Mouse (Mus musculus) T-helper 1 cell (primary cell): ENCODE data around the gene Zfp385b.
"Not testable (repeated sequence)": the region's sequence is repeated elsewhere in the genome, so short reads cannot be mapped to it uniquely, and the experiment has no call there.

Experiments
- in situ Hi-C: fragments of 300-600 bp; cut with MboI, MseI; formaldehyde crosslinking; loops from one replicate; pipeline ENCODE4 v1.15.1; 2025; ENCODE audit warnings: high pct_unique_total_duplicates

The Zfp385b gene

DNA sequence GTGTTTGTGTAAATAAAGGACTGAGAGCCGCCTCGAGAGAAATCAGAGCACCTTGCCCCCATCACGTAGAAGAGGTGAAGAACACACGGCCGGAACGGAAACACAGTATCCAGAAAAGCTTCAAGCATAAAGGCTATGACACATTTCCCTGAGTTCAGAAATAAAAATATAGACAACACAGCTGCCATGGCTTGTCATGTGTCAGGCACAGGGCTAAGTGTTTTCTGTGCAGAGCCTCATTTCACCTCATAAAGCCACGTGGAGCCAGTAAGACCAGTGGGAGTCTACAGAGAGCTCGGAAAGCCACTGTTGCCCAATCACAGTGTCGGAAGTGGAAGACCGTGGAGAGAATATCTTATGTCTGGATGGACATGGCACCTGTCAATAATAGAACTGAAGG lies 358.0 kb downstream of the Zfp385b start:
- in situ Hi-C loops, result no loop called here

DNA sequence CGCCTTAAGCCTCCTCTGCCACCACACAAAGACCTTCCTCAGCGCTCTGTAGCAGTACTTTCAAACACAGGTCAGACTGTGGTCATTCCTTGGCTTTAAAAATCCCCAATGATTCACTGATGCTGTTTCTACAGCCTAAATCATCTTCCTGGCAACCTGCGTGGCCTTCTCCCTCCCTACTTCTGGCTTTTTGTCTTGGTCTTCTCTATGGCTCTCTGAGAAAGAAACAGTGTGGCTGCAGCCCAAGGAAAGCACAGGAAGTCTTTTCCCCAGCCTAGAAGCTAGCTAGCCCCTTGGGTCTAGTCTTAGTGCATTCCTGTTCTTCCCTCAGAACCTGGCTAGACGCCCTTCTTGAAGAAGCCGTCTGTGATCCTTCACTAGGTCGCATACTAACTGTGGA lies 359.4 kb downstream of the Zfp385b start:
- in situ Hi-C loops, result no loop called here

DNA sequence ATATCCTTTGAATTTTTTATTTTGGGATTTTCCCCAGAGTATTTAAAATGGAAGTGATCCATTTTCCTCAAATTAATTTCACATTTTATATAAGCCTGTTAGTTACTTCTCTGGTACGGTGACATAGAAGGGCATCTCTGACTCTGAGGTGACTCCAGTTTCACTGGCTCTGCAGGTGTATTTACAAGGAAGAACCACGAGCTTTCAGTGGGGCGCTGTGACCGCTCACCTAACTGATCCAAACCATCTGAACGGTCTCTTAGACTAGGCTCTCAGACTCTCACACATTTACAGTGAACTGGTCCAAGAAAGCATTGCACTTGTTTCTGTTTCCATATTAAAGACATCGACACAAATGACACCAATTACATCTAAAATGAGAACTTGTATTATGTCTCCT lies 361.0 kb downstream of the Zfp385b start:
- in situ Hi-C loops, result no loop called here

DNA sequence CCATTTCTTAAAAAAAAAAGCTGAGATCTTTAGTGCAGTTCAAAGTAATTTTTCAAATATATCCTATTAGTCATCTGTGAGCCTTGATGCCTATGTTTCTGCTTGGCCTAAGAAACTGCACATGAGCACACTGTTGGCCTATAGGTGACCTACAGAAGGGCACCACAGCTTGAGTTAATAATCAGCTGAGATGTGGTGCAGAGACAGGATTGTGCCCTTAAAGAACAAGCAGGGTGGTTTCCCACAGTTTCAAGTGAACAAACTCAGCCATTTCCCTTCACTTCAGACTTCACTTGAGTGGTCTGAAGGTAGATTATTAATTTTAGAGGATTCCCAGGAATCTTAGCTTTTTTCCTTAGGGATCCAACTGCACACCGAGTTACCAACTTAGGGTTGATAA lies 362.3 kb downstream of the Zfp385b start:
- in situ Hi-C loops, result no loop called here

DNA sequence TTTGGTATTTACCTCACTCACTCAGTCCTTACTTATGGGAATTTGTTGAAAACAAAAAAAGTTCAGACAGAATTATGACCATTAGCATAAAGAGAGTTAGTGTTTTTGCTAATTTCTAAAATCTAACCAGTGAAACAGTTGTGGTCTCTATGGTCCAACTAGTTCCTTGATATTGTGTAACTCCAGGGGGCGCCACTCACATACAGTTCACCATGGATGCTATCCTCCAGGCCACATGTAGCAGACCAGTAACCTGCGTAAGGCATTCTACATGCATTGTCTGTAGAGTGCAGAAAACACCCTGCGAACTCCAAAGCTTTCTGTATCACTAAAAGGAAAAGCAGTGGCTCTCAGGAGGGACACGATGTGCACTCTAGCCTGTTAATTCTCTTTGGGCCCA lies 362.8 kb downstream of the Zfp385b start:
- in situ Hi-C loops, result no loop called here

DNA sequence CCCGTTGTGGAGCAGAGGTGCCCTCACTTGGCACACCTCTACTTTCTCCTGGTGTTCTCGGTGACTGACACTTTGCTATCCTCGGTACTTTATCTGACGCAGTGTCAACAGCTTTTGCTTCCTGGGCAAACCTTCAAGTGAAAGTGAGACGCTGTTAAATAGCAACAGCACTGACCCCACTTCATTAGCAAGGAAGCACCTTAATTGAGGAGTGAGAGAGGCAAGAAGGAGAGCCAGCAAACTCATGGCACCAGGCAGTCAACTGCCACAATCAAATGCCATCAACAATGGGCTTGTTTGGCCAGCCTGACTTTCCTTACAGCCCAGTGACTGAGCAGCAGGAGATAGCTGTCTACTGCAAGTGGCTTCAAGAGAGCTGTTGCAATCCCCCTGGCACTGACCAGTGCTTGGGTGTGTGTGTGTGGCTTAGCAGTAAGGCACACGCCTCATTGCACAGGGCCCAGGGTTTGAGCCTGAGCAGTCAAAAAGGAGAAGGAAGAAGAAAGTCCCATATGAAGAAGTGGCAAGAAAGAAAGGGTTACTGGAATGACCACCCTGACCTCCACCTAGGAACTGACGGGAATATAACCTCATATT lies 365.0 kb downstream of the Zfp385b start:
- in situ Hi-C loops, result no loop called here

DNA sequence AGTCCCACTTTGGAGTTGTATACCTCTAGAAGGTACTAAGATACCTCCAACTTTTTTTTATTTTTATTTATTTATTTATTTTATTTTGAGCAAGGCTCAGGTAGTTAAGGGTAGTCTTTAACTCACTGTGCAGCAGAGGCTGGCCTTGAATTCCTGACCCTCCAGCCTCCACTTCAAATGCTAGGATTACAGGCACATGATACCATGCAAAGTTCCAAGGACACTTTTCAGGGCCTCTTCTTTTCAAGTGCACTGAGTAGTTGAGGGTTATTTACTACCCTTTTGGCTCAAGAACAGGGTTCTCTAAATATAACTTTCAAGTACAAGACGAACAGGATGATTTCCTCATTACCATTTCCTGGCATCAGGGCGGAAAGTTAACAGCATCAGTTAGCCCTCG lies 365.7 kb downstream of the Zfp385b start:
- in situ Hi-C loops, result no loop called here

DNA sequence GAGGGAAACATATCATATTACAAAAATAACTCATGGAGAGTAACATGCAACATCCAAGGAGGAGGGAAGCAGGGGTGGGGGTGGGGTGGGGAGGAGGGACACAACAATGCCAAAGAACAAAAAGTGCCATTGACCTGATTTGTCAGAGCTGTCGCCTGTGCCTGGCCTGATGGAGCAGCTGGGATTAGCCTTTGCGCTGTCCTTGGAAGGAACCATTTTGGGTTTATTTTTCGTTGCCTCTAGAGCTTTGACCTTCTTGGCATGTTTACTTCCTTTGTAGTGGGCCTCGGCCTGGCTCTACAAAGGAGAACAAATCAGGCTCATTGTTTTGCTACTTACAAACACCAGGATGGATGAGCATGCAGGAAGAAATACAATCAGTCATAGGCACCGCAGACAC lies 369.4 kb downstream of the Zfp385b start:
- in situ Hi-C loops, result not testable (repeated sequence)

DNA sequence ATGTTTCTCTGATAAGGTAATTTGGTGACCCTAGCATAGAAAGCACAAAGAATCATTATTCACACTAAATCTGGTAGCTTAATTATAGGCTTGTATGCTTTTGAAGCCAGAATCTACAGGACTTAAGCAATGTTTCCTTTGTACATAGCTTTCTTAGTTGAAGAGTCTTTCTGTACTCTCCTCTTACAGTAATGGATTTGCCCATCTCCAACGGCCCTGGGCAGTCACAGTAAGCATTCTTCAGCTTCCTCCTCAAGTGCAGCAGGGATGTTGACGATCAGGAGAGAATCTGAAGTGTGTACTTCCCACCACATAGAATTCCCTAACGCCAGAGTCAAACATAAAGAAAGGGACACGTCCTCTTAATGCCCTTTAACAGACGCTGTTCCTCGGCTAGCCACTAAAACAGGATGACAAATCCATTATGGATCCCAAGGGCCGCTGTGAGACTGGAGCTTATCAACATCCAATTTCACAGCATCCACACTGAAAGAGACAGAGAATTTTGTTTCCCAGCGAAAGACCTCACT lies 370.4 kb downstream of the Zfp385b start:
- in situ Hi-C loops, result no loop called here

DNA sequence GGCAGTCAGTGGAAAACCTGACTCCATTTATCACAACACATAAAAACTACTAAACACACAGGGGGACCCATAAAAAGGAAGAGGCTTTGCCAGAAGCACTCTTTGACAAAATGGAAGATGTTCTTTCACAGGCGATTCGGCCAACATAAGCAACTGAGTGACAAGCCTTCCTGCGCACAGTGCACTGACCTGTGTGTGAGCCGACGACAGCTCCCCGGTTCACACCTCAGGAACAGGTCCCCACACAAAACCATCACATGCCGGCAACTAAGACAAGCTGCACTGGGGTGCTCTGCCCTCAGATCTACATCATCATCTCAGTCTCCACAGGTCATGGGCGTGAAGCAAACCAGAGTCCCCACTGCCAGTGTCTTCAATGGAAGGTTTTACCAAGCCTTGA lies 375.2 kb downstream of the Zfp385b start:
- in situ Hi-C loops, result no loop called here

DNA sequence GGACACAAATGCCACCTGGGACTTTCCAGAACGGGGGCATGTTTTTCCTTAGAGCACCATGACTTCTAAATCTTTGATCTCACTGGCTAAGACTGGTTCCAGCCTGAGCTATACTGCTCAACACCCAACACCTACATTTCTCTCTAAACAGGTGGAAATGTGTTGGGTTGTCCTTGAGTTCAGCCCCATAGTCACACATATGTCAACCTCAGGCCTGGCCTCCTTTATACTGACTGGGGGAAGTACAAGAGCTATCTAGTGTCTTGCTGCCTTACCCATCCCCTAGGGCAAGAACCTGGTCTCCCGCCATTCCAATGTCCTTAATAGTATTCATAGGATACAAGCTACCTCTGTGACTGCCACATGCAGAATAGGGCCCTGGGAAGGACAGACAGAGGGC lies 378.8 kb downstream of the Zfp385b start:
- in situ Hi-C loops, result no loop called here

DNA sequence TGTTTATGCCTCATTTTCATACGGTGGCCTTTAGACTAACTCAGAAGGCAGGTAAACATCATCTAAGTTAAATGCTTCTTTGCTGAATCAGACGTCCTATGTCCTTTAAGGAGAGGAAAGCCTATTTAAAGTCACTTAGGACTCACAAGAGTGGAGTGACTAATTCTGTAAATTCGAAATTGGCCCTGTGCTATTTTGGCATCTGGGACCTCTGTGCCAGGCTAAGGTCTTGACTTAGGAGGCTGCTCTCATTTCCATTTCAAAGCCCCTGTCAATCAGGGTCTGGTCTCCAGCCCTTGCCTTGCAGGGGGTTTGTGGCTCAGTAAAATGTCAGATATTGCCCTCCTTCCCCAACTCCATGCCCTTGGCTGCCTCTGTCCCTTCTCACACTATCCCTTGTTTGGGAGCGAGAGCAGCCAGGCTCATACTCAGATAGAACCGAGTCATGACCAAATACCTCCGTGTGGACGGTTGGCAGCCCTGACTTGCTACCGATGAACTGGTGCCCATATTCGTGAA lies 383.1 kb downstream of the Zfp385b start:
- in situ Hi-C loops, result no loop called here

DNA sequence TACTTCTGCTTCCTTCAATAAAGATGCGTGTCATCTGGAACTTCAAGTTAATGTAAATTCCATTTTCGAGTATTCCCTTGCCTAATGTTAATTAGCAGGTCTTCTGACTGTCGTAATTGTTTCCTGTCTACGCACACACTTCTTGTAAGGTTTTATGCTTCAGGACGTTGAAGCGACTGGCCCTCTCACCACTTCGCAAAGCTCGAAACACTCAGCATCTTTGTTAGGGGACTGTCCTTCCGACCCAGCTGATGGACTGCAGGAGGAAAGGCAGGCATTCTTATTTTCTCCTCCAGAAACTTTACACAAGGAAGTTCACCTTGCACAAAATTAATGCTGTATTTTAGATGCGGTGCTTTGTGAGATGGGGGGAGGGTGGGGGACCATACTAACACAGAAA lies 400.0 kb downstream of the Zfp385b start:
- in situ Hi-C loops, result no loop called here

DNA sequence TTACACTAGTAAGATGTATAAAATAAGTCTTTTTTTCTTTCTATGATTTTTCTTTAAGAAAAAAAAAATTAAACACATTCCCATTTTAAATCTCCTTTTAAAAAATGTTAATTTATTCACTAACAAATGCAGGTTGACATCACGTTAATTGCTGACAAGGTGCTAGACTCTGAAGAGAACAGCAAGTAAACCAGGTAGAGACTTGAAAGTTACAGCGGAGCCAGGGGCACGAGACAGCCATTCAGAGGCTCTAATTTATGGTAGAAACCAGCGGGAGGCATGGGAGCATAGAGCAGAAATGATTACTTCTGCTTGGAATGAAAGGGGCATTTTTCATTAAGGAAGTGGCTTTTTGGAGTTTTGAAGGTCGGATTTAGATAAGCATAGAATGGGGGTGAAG lies 401.4 kb downstream of the Zfp385b start:
- in situ Hi-C loops, result no loop called here

DNA sequence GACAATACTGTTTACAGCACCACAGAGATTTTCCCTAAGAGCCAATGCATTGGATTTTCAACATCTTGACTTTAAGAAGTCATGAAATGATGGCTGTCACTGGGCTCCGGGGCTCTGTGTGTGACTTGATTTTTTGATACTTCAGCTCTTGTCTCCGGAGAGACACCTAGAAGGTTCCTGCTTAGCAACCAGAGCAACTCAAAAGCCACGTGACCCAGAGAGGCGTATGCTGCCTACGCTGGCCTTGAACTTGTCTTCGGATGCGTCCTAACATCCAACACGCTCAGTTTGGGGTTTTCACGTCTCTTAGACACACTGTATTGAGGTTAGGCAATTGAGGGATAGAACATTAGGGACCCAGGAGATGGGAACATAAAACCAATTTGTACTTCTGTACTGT lies 407.3 kb downstream of the Zfp385b start:
- in situ Hi-C loops, result no loop called here

DNA sequence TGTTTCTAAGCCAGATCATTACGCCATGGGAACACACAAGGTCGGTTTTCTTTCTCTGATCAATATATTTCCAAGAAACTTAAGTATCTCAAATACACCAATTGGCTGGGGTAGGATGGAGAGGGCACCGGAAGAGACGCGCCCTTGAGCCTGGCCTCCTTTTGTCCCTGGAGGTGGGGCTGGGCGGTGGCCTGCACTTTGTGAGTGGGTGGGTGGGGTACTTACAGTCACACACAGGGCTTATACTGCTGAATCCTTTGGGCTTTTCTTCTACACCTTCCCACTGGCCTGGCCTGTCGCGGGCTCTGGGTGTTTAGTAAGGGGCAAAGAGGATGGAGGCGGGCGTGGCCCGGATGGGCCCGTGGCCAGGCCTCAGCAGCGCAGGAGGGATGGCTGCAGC lies 407.8 kb downstream of the Zfp385b start:
- in situ Hi-C loops, result no loop called here

DNA sequence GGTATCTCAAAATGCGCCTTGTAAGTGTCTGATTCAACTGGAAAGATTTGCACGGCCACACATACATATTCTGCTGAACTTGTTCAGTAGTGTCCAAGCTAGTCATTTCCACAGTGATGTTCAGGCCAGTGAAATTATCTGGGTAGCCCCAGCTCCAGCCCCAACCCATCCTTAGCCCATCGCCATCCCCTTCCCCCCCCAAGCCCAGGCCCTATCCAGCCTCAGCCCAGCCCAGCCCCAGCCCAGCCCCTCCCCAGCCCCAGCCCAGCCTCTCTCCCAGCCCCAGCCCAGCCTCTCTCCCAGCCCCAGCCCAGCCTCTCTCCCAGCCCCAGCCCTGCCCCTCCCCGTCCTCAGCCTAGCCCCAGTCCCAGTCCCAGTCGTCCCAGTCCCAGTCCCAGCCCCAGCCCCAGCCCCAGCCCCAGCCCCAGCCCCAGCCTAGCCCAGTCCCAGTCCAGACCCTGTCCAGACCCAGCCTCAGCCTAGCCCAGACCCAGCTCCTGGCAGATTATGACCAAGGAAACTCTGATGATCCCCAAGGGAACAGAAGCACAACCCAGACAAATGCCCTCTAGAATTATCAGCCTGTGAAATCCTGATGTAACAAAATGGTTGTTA lies 409.8 kb downstream of the Zfp385b start:
- in situ Hi-C loops, result no loop called here

DNA sequence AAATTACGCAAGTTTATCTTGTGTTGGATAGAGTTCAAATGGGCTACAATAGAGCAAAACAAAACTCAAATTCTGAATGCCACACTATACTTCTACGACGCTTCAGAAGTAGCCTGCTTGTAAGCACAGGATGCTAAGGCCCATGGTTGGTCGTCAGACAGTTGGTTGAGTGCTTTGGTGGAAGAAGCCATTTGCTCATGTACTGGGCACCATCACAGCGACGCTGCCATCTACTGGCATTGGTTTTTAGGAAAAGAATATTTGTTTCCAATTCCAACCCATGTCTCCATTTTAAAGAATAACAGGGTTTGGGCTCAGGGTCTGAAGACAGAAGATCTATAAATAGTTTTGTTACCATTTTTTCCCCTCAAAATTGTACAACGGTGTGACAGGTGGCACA lies 410.5 kb downstream of the Zfp385b start:
- in situ Hi-C loops, result no loop called here

DNA sequence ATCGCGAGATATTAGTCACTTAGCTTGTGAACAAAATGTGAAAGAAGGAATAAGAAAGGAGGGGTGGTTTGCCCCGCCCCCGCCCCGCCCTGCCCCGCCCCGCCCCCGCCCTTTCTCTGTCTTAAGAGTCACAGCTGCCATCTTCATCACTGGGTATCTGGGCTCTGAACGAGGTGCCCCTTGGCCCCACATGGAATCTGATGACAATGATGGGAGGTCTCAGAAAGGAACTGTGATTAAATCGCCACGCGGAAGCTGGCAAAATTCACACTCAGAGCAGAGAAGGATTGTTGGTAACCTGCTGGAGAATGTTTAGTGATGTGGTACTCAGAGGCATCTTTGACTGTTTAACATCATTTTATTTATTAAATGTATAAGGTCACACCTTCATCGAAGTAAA lies 417.1 kb downstream of the Zfp385b start:
- in situ Hi-C loops, result no loop called here

DNA sequence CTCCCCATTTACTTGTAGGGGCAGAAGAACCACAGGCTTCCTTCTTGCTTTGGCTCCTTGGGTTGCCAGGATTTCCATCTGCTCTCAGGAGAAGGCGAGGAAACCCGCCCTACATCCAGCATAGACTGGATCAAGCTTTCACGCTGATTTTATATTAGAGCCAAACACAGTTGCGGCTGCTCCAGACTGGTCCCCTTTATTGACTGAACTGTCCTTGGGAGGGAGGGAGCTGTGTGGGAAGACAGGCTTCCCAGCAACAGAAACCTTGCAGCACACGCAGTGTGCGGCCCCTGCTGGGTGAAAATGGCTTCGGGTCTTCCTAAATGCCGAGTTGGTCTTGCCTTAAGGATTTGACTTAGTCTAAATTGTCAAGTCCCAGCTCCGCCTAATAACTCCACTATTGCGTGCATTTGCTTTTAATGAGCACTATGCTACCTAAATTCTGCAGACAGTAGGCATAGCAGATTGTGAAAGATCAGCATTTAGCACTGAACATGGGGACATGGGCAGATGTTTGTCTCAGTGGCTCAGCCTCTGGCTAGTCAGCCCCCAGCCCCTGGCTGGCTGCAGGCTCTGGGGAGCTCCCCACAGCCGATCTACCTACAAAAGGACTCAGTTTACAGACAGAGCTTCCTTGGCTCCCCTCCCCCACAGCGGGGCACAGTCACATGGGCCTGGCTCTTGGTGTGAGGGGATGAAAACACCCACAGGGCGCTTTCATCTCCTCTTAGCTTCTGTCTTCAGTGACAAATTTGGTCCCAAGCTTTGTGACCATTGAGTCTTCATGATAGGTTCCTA lies 417.8 kb downstream of the Zfp385b start:
- in situ Hi-C loops, result no loop called here

DNA sequence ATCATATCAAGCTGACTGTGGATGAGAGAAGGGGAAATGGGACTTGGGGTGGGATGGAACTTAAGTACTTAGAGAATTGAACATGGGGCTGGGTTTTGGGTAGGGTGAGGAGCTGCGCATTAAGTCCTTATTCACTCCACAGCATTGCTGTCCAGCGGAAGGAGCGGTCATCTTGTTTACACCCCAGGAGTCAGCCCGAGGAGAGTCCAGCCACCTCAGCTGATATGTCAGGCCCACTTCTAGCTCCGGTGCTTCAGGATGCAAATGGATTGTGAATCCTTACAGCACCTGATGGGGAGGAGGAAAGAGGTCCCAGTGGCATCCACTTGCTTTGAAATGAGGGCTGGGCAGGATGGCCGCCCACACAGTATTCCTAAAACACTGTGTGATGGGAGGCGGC lies 425.6 kb downstream of the Zfp385b start:
- in situ Hi-C loops, result loop anchor here (5.0 kb wide), 1 partner anchor 583 kb away; no protein-coding TSS in a partner anchor

DNA sequence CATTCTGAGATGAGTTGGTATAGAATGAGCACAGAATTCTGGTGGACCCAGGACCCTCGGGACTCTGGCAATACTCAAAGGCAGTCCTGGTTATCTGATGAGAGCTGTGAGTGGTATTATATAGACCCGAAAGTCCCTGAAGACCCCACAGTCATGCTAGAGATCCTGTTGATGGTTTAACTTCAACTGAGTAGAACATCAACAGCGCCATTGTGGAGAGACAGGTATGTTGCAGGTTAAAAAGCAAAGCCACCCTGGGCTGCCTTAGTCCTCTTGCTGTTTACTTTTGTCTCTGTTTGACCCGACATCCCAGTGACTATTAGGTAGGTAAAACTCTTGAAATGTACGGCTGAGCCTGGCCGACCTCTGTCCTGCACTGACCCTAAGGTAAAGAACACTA lies 431.3 kb downstream of the Zfp385b start:
- in situ Hi-C loops, result loop anchor here (5.0 kb wide), 1 partner anchor 319 kb away; no protein-coding TSS in a partner anchor
